Mouse (Mus musculus) neural tube, embryonic 11.5 days (tissue): ENCODE measurements around the gene Ech1. TPM values are rescaled to one million over a fixed set of nuclear protein-coding genes. Genes with fewer than 3 reads are reported as not detected.

ENCODE experiments used
- ATAC-seq: fragments of 200-750 bp; cut with Nextera tagmentation; 2 replicates; pipeline ENCODE4 v1.8.0; 2017; ENCODE audit warnings: moderate number of reproducible peaks, mild to moderate bottlenecking, moderate TSS enrichment, moderate library complexity; ENCODE audit not compliant: insufficient read depth, low FRiP score, low TSS enrichment
- DNase-seq: peaks from one replicate; pipeline ENCODE4 v3.0.0-alpha.2; 2015; ENCODE audit warnings: low spot score
- H3K27ac ChIP-seq: fragments of 300-500 bp; sonication (generic); 2 replicates; pipeline ENCODE4 v1.5.1; 2014; ENCODE audit warnings: low read depth, mild to moderate bottlenecking, low read length
- H3K27me3 ChIP-seq: fragments of 300-500 bp; sonication (generic); 2 replicates; pipeline ENCODE4 v1.6.1; 2014; ENCODE audit warnings: mild to moderate bottlenecking, low read length, mixed read lengths; ENCODE audit not compliant: control insufficient read depth, insufficient read depth
- H3K36me3 ChIP-seq: fragments of 300-500 bp; sonication (generic); 2 replicates; pipeline ENCODE4 v1.6.1; 2014; ENCODE audit warnings: mild to moderate bottlenecking, low read length, moderate library complexity, mixed read lengths; ENCODE audit not compliant: control insufficient read depth, insufficient read depth
- H3K4me1 ChIP-seq: fragments of 300-500 bp; sonication (generic); 2 replicates; pipeline ENCODE4 v1.6.1; 2014; ENCODE audit warnings: low read length, mixed read lengths; ENCODE audit not compliant: control insufficient read depth, insufficient read depth
- H3K4me2 ChIP-seq: fragments of 300-500 bp; sonication (generic); 2 replicates; pipeline ENCODE4 v1.6.1; 2014; ENCODE audit warnings: low read depth, mild to moderate bottlenecking, moderate library complexity
- H3K4me3 ChIP-seq: fragments of 300-500 bp; sonication (generic); 2 replicates; pipeline ENCODE4 v1.5.1; 2014; ENCODE audit warnings: low read depth, low read length
- H3K9ac ChIP-seq: fragments of 300-500 bp; sonication (generic); 2 replicates; pipeline ENCODE4 v1.6.1; 2014; ENCODE audit warnings: mild to moderate bottlenecking, low read length
- H3K9me3 ChIP-seq: fragments of 300-500 bp; sonication (generic); 2 replicates; pipeline ENCODE4 v1.6.1; 2016; ENCODE audit warnings: low read length; ENCODE audit not compliant: control insufficient read depth
- WGBS: fragments of 180-500 bp; shearing (Covaris S2); extraction: QIAGEN DNeasy Blood & Tissue Kit; methylation state at CpG from one replicate; pipeline ENCODE4 v1.1.7; 2014; 5-methylcytosine and 5-hydroxymethylcytosine counted together
- polyA plus RNA-seq: library from polyadenylated mRNA; unstranded; fragments of >200 nt; fragmentation: Nextera tagmentation; extraction: Ambion mirVana; gene quantifications from 2 replicates; pipeline ENCODE4 v1.2.1, GENCODE M21; 2014

Ech1 gene
- polyA plus RNA-seq, 1 experiment from 2014 or later, result 88.7 TPM

- no peak for ATAC-seq
- H3K27ac ChIP-seq, result no peak overlapping the region
- no peaks in the 10 kb centered on the region for H3K9me3 ChIP-seq
- no peak for DNase-seq
- H3K9ac ChIP-seq, result no peak overlapping the region
- H3K4me2 ChIP-seq, result no peak overlapping the region
- 80% methylated on average over 3 of the region's 3 CpGs for WGBS
- H3K4me1 ChIP-seq, result peaks cover 17% of the 10 kb centered on the region
- no peaks in the 10 kb centered on the region for H3K36me3 ChIP-seq
- H3K27me3 ChIP-seq, result no peaks in the 10 kb centered on the region
- no peak overlapping the region for H3K4me3 ChIP-seq
Observed at GRCm38 (mm10) chr7:28801451-28801850, 23.6 kb upstream of the Ech1 start.

DNA sequence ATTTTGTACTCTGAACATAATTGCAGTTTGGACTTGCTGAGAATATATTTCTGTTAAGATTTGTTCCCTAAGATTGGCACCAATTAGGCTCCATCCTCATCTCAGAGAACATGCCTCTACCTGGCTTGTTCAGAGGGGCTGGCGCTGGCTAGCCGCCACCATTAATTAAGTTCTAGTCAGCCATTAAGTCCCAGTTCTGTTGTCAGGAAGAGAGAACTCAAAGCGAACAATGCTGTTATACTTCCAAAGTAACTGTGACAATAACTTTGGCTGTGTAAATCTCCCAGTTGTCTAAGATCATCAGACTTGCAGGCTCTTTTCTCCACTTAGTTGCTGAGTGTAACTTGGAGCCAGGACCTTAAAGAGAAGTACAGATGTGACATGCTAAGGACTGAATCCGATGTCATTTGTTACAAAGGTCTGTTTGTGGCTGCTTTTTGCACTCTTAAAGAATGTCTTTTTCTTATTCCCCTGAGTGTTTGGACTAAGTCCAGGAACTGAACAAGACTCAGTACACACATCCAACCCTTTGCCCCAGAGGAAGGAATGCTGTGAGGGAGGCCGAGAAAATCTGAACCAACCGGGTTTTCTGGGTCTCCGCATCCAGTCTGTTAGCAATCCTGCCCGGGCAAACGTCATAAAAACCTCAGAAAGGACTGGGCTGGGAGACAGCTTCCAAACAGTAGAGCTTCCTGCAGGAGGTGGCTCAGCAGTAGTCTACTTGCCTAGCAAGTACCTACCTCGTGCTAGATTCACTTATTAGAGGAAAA, 22.9 kb upstream of the Ech1 start:
- H3K36me3 ChIP-seq, result no peaks in the 10 kb centered on the region
- H3K27ac ChIP-seq, result peak overlapping the region; percentile 62; the same call in 1 of the 2 replicates
- 23% methylated on average over 10 of the region's 10 CpGs for WGBS
- DNase-seq, result no peak
- H3K4me1 ChIP-seq, result peaks cover 17% of the 10 kb centered on the region
- H3K9me3 ChIP-seq, result no peaks in the 10 kb centered on the region
- H3K9ac ChIP-seq, result no peak overlapping the region; the same call in 1 of the 2 replicates
- H3K27me3 ChIP-seq, result no peaks in the 10 kb centered on the region
- no peak overlapping the region for H3K4me2 ChIP-seq
- H3K4me3 ChIP-seq, result no peak overlapping the region
- no peak for ATAC-seq

GRCm38 (mm10) chr7:28802846-28803588, 22.0 kb upstream of the Ech1 start:
- H3K9ac ChIP-seq, result peak overlapping the region; percentile 22; the same call in 1 of the 2 replicates
- H3K4me1 ChIP-seq, result peaks cover 20% of the 10 kb centered on the region
- DNase-seq, result no peak

DNA sequence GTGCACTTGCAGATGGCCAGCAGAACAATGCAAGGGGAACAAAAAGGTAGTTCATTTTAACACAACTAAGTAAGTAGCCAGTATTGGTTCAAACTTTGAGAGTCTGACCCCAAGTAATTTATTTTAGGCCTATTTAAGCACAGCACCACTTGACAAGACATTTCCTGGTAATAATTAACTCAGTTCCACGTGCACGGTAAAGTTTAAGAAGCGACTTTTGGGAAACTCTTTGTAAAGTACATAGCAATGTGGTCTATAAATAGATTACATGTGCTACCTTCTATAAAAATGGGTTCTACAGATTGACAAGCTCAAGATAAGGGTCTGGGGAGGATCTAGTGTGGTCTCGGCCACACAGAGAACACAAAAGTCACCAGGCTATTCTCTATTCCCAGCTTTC, 21.3 kb upstream of the Ech1 start:
- H3K36me3 ChIP-seq, result no peaks in the 10 kb centered on the region
- H3K4me1 ChIP-seq, result peaks cover 20% of the 10 kb centered on the region
- ATAC-seq (no peak), DNase-seq (no peak)
- H3K4me3 ChIP-seq, result no peak overlapping the region
- 45% methylated on average over 4 of the region's 4 CpGs for WGBS
- H3K9ac ChIP-seq, result no peak overlapping the region; the same call in 1 of the 2 replicates
- H3K4me2 ChIP-seq, result no peak overlapping the region
- H3K27me3 ChIP-seq, result no peaks in the 10 kb centered on the region
- H3K27ac ChIP-seq, result no peak overlapping the region
- no peaks in the 10 kb centered on the region for H3K9me3 ChIP-seq

More at GRCm38 (mm10) chr7:28802846-28803588, 22.0 kb upstream of the Ech1 start:
- Histone ChIP-seq H3K4me3 (no peak overlapping the region), H3K27me3 (no peaks in the 10 kb centered on the region), H3K9me3 (no peaks in the 10 kb centered on the region), H3K27ac (peak overlapping the region; percentile 44), H3K4me2 (no peak overlapping the region), H3K36me3 (no peaks in the 10 kb centered on the region)
- WGBS, result 6% methylated on average over 10 of the region's 10 CpGs
- no peak for ATAC-seq

DNA sequence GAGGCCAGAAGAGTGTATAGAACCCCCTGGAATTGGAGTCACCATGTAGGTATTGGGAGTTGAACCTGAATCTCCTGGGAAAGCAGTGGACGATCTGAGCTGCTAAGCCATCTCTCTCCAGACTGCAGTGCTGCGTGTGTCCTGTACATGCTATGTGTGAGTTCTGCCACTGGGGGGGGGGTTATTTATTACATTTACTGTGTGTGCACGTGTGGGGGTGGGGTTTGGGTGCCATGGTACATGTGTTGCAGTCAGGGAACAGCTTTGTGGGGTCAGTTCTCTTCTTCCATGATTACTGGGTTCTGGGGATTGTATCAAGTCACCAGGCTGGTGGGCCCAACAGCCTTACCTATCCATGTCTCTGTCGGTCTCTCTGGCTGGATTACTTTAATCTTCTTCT, 18.1 kb upstream of the Ech1 start:
- Histone ChIP-seq H3K27ac (no peak overlapping the region), H3K9ac (no peak overlapping the region), H3K36me3 (no peaks in the 10 kb centered on the region), H3K4me2 (no peak overlapping the region), H3K4me1 (peaks cover 20% of the 10 kb centered on the region), H3K27me3 (no peaks in the 10 kb centered on the region), H3K4me3 (no peak overlapping the region), H3K9me3 (no peaks in the 10 kb centered on the region)
- no peak for ATAC-seq
- 75% methylated on average over 4 of the region's 4 CpGs for WGBS
- no peak for DNase-seq

DNA sequence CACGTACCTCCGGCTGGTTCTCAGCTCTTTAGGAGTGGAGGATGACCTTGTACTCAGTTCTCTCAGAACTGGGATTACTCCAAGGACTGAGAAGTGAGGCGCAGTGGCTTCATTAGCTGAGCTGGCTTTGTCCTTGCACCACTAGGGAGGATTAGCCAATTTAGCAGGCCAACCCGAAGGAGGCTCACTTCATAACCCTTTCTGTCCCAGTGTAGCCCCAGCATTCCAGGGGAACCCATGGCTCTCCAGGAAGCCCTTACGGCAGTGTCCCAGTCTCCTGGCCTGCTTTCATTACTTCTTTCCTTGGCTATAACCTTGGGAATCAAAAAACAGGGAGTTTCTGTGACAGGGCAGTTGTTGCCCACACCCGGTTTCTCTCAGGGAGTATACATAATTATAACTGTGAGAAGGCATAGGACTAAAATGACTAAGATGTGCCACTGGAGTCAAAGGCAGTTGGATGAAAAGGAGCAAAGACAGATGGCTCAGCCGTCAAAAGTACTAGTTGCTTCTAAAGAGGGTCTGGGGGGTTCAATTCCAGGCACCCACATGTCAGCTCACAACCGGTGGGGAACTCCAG, 17.3 kb upstream of the Ech1 start:
- Histone ChIP-seq H3K4me1 (peaks cover 20% of the 10 kb centered on the region), H3K4me2 (peak overlapping the region; percentile 99), H3K4me3 (peak overlapping the region; percentile 85), H3K36me3 (no peaks in the 10 kb centered on the region; the same call in 1 of the 2 replicates), H3K9me3 (no peaks in the 10 kb centered on the region), H3K27ac (peak overlapping the region; percentile 99; the same call in 1 of the 2 replicates), H3K27me3 (no peaks in the 10 kb centered on the region), H3K9ac (peak overlapping the region; percentile 89)
- DNase-seq, result no peak
- WGBS, result 47% methylated on average over 6 of the region's 8 CpGs
- ATAC-seq, result no peak

GRCm38 (mm10) chr7:28808221-28808941, 16.6 kb upstream of the Ech1 start, which contains the start of gene Hnrnpl:
Gene Hnrnpl, plus strand, starts transcription at chr7:28808541.
- Histone ChIP-seq H3K36me3 (peaks cover 2% of the 10 kb centered on the region), H3K27ac (peak within 1 kb of the TSS; percentile 99), H3K27me3 (no peaks in the 10 kb centered on the region), H3K4me1 (peaks cover 20% of the 10 kb centered on the region), H3K4me2 (peak within 1 kb of the TSS; percentile 99), H3K9me3 (no peaks in the 10 kb centered on the region), H3K9ac (peak within 1 kb of the TSS; percentile 89), H3K4me3 (peak within 1 kb of the TSS; percentile 85)
- 4% methylated on average over 35 of the region's 35 CpGs for WGBS
- ATAC-seq (peak; percentile 13; the same call in 1 of the 2 replicates), DNase-seq (no peak)

GRCm38 (mm10) chr7:28808957-28809393, 16.0 kb upstream of the Ech1 start:
- peak; percentile 72 for ATAC-seq
- peaks cover 21% of the 10 kb centered on the region for H3K4me1 ChIP-seq

More at GRCm38 (mm10) chr7:28808957-28809393, 16.0 kb upstream of the Ech1 start:
- 0% methylated on average over 31 of the region's 32 CpGs for WGBS
- H3K36me3 ChIP-seq, result peaks cover 7% of the 10 kb centered on the region
- peak; percentile 95 for DNase-seq
- peak overlapping the region; percentile 89 for H3K9ac ChIP-seq
- peak overlapping the region; percentile 99 for H3K27ac ChIP-seq
- H3K4me3 ChIP-seq, result peak overlapping the region; percentile 85
- H3K27me3 ChIP-seq, result no peaks in the 10 kb centered on the region
- H3K9me3 ChIP-seq, result no peaks in the 10 kb centered on the region
- peak overlapping the region; percentile 99 for H3K4me2 ChIP-seq
